Mouse (Mus musculus) thymus, postnatal 25 days (tissue): ENCODE data around the gene Itgad.

Experiments used
- DNase-seq: peaks from one replicate; pipeline ENCODE4 v3.0.0; 2022

Itgad gene

DNA sequence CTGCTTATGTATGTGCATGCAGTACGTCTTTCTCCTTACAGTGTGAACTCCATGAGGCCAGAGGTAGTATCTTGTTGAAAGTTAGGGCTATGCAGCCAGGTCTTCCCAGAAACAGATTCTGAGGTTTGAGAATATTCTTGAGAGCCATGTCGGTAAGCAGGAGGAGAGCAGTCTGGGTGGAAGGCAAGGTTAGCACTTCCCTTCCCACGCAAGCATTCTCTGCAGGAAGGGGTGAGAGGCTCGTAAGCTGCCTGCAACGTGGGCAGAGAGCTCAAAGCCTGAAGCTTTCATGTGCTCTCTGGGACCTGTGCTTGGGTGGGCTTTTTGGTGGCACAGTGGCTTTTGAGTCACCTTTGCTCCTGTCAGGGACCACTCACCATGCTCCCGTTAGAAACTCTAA is 26.4 kb downstream of the Itgad start:
- DNase-seq: peak; percentile 57

GRCm38 (mm10) chr7:128181691-128182090 is 27.5 kb downstream of the Itgad start:
- peak; percentile 68 for DNase-seq

DNA sequence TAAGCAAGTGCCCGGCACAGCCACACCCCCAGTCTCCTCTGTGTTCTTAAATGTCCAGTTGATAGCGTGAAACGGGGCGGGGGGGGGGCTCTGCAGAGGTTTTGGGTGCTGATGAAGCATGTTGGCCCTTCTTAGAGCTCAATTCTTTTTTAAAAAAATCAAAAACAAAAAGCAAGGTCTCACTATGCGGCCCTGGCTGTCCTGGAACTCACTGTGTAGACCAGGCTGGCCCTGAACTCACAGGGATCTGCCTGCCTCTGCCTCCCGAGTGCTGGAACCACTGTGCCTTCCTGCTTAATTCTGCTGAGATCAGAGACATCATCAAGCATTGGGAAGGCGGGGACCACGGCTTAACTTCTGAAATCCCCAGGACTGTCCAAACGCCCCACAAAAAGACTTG is 47.4 kb downstream of the Itgad start:
- DNase-seq: no peak

GRCm38 (mm10) chr7:128203071-128203470 is 48.9 kb downstream of the Itgad start:
- no peak for DNase-seq

GRCm38 (mm10) chr7:128204179-128204578 is 50.0 kb downstream of the Itgad start:
- DNase-seq: no peak

DNA sequence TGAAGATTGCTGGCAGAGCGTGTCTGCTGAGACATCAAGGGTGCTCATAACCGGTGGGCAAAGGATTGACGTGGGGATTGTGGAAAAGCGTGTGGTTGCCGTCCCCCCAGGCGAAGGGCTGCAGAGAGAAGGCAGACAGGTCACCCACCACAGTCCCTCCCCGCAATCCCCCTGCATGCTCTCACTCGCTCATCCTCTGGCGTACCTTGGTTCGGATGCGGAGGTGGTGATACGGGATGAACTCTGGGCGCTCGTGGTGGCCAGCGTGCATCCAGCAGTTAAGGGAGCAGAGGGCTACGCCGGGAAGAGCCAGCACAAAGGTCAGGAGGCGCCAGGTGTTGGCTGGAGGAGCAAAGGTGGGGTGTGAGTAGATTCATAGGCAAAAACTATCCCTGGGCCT is 51.5 kb downstream of the Itgad start:
- no peak for DNase-seq

- no peak for DNase-seq
These were observed 52.0 kb downstream of the Itgad start, which contains the start of gene Cox6a2 for GRCm38 (mm10) chr7:128206152-128206551. Gene Cox6a2 (minus strand): TSS chr7:128206387.

DNA sequence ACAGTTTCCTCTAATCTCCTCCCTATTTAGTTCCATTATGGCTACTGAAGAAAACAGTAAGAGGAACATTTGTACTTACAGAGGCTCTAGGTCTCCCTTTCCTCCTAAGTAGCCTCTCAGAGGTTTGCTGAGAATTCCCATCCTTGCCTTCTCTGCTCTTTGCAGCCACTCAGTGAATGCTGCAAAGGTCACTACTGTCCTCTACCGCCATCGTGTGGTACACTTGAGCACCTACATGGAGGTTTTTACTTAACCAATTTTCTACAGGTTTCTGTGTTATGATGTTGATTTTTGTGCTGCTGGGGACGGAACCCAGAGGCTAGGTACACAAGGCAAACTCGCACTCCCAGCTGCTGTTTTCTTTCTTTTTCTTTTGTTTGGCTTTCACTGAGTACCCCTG is 54.0 kb downstream of the Itgad start:
- DNase-seq: peak; percentile 62

GRCm38 (mm10) chr7:128209826-128210225 is 55.6 kb downstream of the Itgad start:
- no peak for DNase-seq

DNA sequence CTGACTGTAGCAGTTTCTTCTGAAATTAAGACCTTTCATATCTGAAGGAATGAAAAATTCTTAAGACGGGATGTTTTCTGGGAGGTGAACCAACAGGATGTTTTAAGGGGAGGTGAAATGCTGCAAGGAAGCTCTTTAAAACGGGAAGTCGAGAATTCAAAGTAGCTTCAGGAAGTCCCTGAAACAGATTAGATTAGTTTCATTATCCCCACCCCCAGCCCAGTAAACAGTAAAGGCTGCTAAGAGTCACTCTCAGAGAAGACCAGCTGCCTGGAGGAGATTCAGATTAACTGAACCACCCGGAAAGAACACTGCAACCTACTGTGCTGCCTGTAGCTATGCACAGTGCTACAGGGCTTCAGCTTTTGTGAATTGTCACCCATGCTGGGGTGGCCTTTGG is 65.8 kb downstream of the Itgad start:
- DNase-seq: no peak

DNA sequence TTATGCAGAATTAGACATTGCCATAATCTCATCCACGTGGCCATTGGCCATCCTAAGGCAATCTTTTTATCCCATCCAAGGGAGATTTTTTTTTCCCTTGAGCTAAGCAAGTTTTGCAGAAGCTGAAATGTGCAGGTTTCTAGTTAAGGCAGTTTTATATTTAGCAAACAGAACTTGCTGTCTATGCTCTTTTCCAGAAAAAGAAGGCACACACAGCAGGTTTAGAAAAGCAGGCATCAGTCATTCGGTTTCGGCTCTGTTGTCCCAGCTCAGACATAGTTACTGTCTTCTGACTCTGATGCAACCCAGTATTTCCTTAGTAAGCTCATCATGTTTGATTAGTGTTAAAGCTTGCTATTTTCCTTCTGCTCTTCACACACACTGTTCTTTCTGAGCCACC is 66.8 kb downstream of the Itgad start:
- no peak for DNase-seq

DNA sequence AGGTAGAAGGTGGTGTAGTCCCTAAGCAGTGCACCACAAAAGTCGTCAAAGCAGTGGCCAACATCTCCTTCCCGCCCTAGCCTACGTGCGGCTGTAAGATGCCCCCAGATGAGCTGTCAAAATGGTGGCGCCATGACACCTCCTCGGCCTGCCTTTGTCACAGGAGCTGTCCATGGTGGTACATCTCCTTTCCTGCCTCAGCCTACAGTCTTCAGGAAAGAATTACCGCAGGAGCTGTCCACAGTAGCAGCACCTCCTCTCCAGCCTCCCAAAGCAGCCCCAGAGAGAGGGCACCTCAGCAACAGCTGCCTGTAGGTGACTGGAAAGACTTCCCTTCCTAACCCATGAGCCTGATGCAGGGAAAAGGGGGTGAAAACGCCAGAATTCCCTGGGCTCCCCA is 77.6 kb downstream of the Itgad start:
- DNase-seq: no peak

- no peak for DNase-seq
These were observed 80.6 kb downstream of the Itgad start for GRCm38 (mm10) chr7:128234796-128235195.

DNA sequence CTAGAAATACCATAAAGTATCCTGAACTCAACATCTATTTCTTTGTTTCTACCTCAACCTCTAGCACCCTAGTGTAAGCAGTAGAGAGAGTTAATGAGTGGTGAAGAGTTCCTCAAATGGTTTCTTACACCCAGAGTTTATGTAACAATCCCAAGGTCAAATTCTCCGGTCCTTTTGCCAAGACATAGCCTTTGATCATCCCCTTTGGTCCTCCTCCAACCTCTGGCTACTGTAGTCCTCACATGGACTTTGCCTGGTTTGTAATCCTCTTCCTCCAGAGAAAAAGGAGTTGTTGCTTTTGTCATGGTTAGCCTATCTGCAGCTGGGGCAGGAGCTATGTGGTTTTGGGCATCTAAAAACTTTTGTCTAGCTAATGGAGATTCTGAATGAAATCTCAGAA is 81.3 kb downstream of the Itgad start:
- DNase-seq: no peak

DNA sequence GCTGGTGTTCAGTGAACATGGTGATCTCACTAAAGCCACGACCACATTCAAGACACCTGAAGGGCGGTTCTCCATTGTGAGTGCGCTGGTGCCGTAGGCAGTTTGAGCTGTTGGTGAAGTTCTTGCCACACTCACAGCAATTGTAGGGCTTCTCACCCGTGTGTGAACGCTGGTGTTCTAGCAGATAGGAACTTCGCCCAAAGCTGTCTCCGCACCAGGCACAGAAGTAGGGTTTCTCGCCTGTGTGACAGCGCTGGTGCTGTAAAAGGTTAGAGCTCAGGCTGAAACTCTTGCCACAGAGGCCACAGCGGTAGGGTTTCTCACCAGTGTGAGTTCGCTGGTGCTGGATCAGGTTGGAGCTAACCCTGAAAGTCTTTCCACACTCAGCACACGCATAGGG is 82.2 kb downstream of the Itgad start:
- DNase-seq: no peak

GRCm38 (mm10) chr7:128236856-128237592 is 82.8 kb downstream of the Itgad start, which contains the start of gene Armc5:
Gene Armc5 (plus strand): TSS chr7:128237342.
- DNase-seq: peak; percentile 83

DNA sequence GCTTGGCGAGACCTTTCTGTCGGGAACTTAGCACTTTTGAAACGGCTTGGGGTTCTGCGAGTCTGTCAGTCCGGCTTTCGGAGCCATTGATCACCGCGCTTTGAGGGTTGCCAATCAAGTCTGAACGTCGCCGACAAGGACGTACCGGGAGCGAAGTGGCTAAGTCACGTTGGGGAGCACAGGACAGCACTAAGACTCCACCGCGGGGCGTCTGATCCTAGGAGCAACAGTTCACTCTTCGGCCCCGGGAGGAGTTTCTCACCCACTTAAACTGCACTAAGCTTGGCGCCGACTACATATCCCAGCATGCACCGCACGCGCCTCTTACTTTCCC is 83.4 kb downstream of the Itgad start:
- DNase-seq: no peak

GRCm38 (mm10) chr7:128237927-128238778 is 84.0 kb downstream of the Itgad start, which contains the start of gene 9130023H24Rik:
Gene 9130023H24Rik (minus strand): TSS chr7:128238031.
- DNase-seq: peak; percentile 100

- DNase-seq: peak; percentile 46
These were observed 84.8 kb downstream of the Itgad start for GRCm38 (mm10) chr7:128238991-128239390.

GRCm38 (mm10) chr7:128240131-128240784 is 86.1 kb downstream of the Itgad start:
- DNase-seq: no peak

- no peak for DNase-seq
These were observed 88.2 kb downstream of the Itgad start for GRCm38 (mm10) chr7:128242331-128242730.

DNA sequence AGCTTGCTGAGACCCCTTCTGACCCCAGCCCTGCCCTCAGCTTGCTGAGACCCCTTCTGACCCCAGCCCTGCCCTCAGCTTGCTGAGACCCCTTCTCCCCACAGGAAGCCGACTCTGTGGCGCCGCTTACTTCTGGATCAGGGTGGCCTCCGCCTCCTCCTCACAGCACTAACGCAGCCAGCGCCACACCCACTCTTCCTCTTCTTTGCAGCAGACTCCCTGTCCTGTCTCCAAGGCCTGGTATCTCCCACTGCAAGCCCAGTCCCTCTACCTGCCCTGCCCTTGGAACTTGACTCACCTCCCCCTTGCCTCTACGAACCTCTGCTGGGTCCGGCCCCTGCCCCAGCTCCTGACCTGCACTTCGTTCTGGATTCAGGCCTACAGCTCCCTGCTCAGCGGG is 89.7 kb downstream of the Itgad start:
- DNase-seq: no peak

DNA sequence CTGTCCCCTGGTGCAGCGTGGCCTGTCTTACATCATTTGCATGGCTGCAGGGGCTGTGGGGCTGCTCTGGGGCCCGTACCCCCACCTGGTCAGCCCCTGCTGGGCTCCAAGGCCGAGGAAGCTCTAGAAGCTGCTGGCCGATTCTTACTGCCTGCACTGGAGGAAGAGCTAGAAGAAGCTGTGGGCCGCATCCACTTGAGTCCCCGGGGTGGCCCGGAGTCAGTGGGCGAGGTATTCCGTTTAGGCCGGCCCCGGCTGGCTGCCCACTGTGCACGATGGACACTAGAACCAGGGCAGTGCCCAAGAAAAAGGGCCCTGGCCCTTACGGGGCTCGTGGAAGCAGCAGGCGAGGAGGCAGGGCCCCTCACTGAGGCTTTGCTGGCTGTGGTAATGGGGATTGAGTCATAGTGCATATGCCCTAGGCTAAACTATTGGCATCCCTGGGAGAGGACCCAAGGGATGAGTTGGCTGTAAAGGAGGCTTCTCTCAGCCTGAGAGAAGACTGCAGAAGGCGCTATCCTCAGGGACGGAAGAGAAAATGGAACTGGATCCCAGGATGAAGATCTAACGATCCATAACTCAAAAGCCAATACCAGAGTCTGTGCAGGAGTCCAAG is 90.3 kb downstream of the Itgad start:
- DNase-seq: no peak
